Mouse (Mus musculus) MEL (cell line): ENCODE data around the gene Ccm2. TPM values are rescaled to one million over a fixed set of nuclear protein-coding genes. Genes with fewer than 3 reads are reported as not detected.

Experiments used
- DNase-seq: peaks from one replicate; pipeline ENCODE4 v3.0.0; 2011; ENCODE audit warnings: low read depth, low spot score
- H3K27ac ChIP-seq: 2 replicates; pipeline ENCODE4 v1.5.1; 2012; ENCODE audit warnings: low read depth, mild to moderate bottlenecking, control low read depth, low read length, moderate library complexity; ENCODE audit not compliant: control insufficient read depth
- H3K27me3 ChIP-seq, 2 experiments: fragments of 150-350 bp in 1 of 2; sonication (generic) in 1 of 2; 2 replicates each; pipeline ENCODE4 v1.6.1; 2012; ENCODE audit warnings: low read length in 2 of 2, mild to moderate bottlenecking in 2 of 2, improper control_type of control experiment in 1 of 2, moderate library complexity in 1 of 2; ENCODE audit not compliant: insufficient read depth in 2 of 2, control insufficient read depth in 1 of 2
- H3K36me3 ChIP-seq, 2 experiments: 2 replicates each; pipeline ENCODE4 v1.6.1; 2012 to 2014; ENCODE audit warnings: low read length in 2 of 2, improper control_type of control experiment in 1 of 2, inconsistent platforms in 1 of 2, mild to moderate bottlenecking in 1 of 2; ENCODE audit not compliant: insufficient read depth in 2 of 2, control insufficient read depth in 1 of 2
- H3K4me1 ChIP-seq, 2 experiments: fragments of 150-350 bp in 1 of 2; sonication (generic) in 1 of 2; 2 replicates each; pipeline ENCODE4 v1.6.1; 2012; ENCODE audit warnings: low read length in 2 of 2, improper control_type of control experiment in 1 of 2, mild to moderate bottlenecking in 1 of 2; ENCODE audit not compliant: insufficient read depth in 2 of 2, control insufficient read depth in 1 of 2
- H3K4me3 ChIP-seq, 2 experiments: fragments of 150-350 bp in 1 of 2; sonication (generic) in 1 of 2; 2 replicates each; pipeline ENCODE4 v1.5.1; 2012; ENCODE audit warnings: low read depth in 2 of 2, low read length in 2 of 2, mild to moderate bottlenecking in 2 of 2, moderate library complexity in 2 of 2, control low read depth in 1 of 2, improper control_type of control experiment in 1 of 2; ENCODE audit not compliant: control insufficient read depth in 1 of 2, insufficient read depth in 1 of 2
- H3K79me2 ChIP-seq: 2 replicates; pipeline ENCODE4 v1.6.1; 2012; ENCODE audit warnings: mild to moderate bottlenecking, low read length, moderate library complexity; ENCODE audit not compliant: control insufficient read depth, poor library complexity, insufficient read depth
- H3K9ac ChIP-seq: 2 replicates; pipeline ENCODE4 v1.6.1; 2012; ENCODE audit warnings: low read depth, mild to moderate bottlenecking, control low read depth, low read length, moderate library complexity; ENCODE audit not compliant: control insufficient read depth, poor library complexity, severe bottlenecking
- H3K9me3 ChIP-seq: fragments of 150-350 bp; sonication (generic); replicated peaks from 2 replicates; pipeline ENCODE4 v1.6.1; 2012; ENCODE audit warnings: mild to moderate bottlenecking, low read length, improper control_type of control experiment, moderate library complexity; ENCODE audit not compliant: insufficient read depth
- CHD2 ChIP-seq: IDR thresholded peaks from 2 replicates; pipeline ENCODE4 v1.6.1; 2011; ENCODE audit warnings: low read length, improper control_type of control experiment
- CTCF ChIP-seq, 3 experiments: IDR thresholded peaks in 2 of 3; conservative IDR thresholded peaks in 1 of 3; 2 replicates each; pipeline ENCODE4 v1.5.1; 2011 to 2012; ENCODE audit warnings: low read length in 3 of 3, low read depth in 2 of 3, mild to moderate bottlenecking in 2 of 3, improper control_type of control experiment in 1 of 3, inconsistent platforms in 1 of 3, mixed read lengths in 1 of 3, moderate library complexity in 1 of 3; ENCODE audit not compliant: control insufficient read depth in 1 of 3, insufficient read depth in 1 of 3, poor library complexity in 1 of 3, severe bottlenecking in 1 of 3
- E2F4 ChIP-seq: IDR thresholded peaks from 2 replicates; pipeline ENCODE4 v1.6.1; 2011; ENCODE audit warnings: low read depth, low read length, improper control_type of control experiment, borderline replicate concordance
- EP300 ChIP-seq, 2 experiments: IDR thresholded peaks; 2 replicates each; pipeline ENCODE4 v1.6.1; 2011; ENCODE audit warnings: improper control_type of control experiment in 2 of 2, low read length in 2 of 2, low read depth in 1 of 2, mild to moderate bottlenecking in 1 of 2
- ETS1 ChIP-seq: IDR thresholded peaks from 2 replicates; pipeline ENCODE4 v1.6.1; 2012; ENCODE audit warnings: low read depth, mild to moderate bottlenecking, inconsistent platforms, low read length, improper control_type of control experiment, moderate library complexity
- HCFC1 ChIP-seq: IDR thresholded peaks from 2 replicates; pipeline ENCODE4 v1.6.1; 2012; ENCODE audit warnings: low read depth, mild to moderate bottlenecking, inconsistent platforms, low read length, improper control_type of control experiment, moderate library complexity
- JUND ChIP-seq: IDR thresholded peaks from 2 replicates; pipeline ENCODE4 v1.6.1; 2011; ENCODE audit warnings: low read depth, mild to moderate bottlenecking, improper control_type of control experiment, low read length
- MAFK ChIP-seq: IDR thresholded peaks from 2 replicates; pipeline ENCODE4 v1.6.1; 2011; ENCODE audit warnings: low read depth, mild to moderate bottlenecking, low read length, improper control_type of control experiment, borderline replicate concordance
- MAX ChIP-seq: IDR thresholded peaks from 2 replicates; pipeline ENCODE4 v1.6.1; 2011; ENCODE audit warnings: low read length, improper control_type of control experiment
- MEF2A ChIP-seq: IDR thresholded peaks from 2 replicates; pipeline ENCODE4 v1.6.1; 2014; ENCODE audit warnings: low read depth, mild to moderate bottlenecking, inconsistent platforms, low read length, improper control_type of control experiment; ENCODE audit not compliant: poor library complexity, insufficient replicate concordance, severe bottlenecking; ENCODE audit errors: extremely low read depth
- MXI1 ChIP-seq: IDR thresholded peaks from 2 replicates; pipeline ENCODE4 v1.6.1; 2011; ENCODE audit warnings: mild to moderate bottlenecking, low read depth, low read length, improper control_type of control experiment
- MYC ChIP-seq: IDR thresholded peaks from 2 replicates; pipeline ENCODE4 v1.6.1; 2011; ENCODE audit warnings: low read depth, mild to moderate bottlenecking, low read length, improper control_type of control experiment, moderate library complexity
- NRF1 ChIP-seq: IDR thresholded peaks from 2 replicates; pipeline ENCODE4 v1.6.1; 2014; ENCODE audit warnings: low read depth, mild to moderate bottlenecking, inconsistent platforms, low read length, improper control_type of control experiment, moderate library complexity; ENCODE audit not compliant: poor library complexity, insufficient read depth, severe bottlenecking
- POLR2A ChIP-seq, 2 experiments: IDR thresholded peaks; 2 replicates each; pipeline ENCODE4 v1.6.1; 2011 to 2012; ENCODE audit warnings: low read length in 2 of 2, mild to moderate bottlenecking in 2 of 2, control low read depth in 1 of 2, improper control_type of control experiment in 1 of 2, low read depth in 1 of 2, moderate library complexity in 1 of 2; ENCODE audit not compliant: control insufficient read depth in 1 of 2, insufficient read depth in 1 of 2, poor library complexity in 1 of 2
- POLR2AphosphoS2 ChIP-seq: IDR thresholded peaks from 2 replicates; pipeline ENCODE4 v1.6.1; 2011; ENCODE audit warnings: low read length, improper control_type of control experiment
- RAD21 ChIP-seq: IDR thresholded peaks from 2 replicates; pipeline ENCODE4 v1.6.1; 2011; ENCODE audit warnings: mild to moderate bottlenecking, low read depth, low read length, improper control_type of control experiment
- RCOR1 ChIP-seq: IDR thresholded peaks from 2 replicates; pipeline ENCODE4 v1.6.1; 2012; ENCODE audit warnings: low read depth, mild to moderate bottlenecking, inconsistent platforms, low read length, improper control_type of control experiment
- SMC3 ChIP-seq: IDR thresholded peaks from 2 replicates; pipeline ENCODE4 v1.6.1; 2011; ENCODE audit warnings: low read depth, low read length, improper control_type of control experiment
- TAL1 ChIP-seq: IDR thresholded peaks from 2 replicates; pipeline ENCODE4 v1.6.1; 2012; ENCODE audit warnings: mild to moderate bottlenecking, inconsistent platforms, low read length, moderate library complexity, mixed read lengths
- TCF12 ChIP-seq: IDR thresholded peaks from 2 replicates; pipeline ENCODE4 v1.6.1; 2014; ENCODE audit warnings: low read depth, mild to moderate bottlenecking, inconsistent platforms, low read length, improper control_type of control experiment, moderate library complexity
- USF1 ChIP-seq: IDR thresholded peaks from 2 replicates; pipeline ENCODE4 v1.6.1; 2014; ENCODE audit warnings: low read depth, mild to moderate bottlenecking, inconsistent platforms, low read length, improper control_type of control experiment, moderate library complexity
- ZC3H11A ChIP-seq: IDR thresholded peaks from 2 replicates; pipeline ENCODE4 v1.6.1; 2012; ENCODE audit warnings: low read depth, mild to moderate bottlenecking, inconsistent platforms, low read length, improper control_type of control experiment
- ZKSCAN1 ChIP-seq: IDR thresholded peaks from 2 replicates; pipeline ENCODE4 v1.6.1; 2012; ENCODE audit warnings: low read depth, mild to moderate bottlenecking, inconsistent platforms, low read length, improper control_type of control experiment, moderate library complexity
- ZMIZ1 ChIP-seq: IDR thresholded peaks from 2 replicates; pipeline ENCODE4 v1.6.1; 2012; ENCODE audit warnings: low read depth, mild to moderate bottlenecking, inconsistent platforms, low read length, improper control_type of control experiment, moderate library complexity
- polyA plus RNA-seq, 2 experiments: library from polyadenylated mRNA; stranded (reverse) in 1 of 2; unstranded in 1 of 2; fragments of >175 nt in 1 of 2; fragments of >200 nt in 1 of 2; gene quantifications; 2 replicates each; pipeline versions ENCODE4 v1.2.1 to v1.2.4; 2012; ENCODE audit warnings: low replicate concordance in 2 of 2, low read depth in 1 of 2; ENCODE audit not compliant: insufficient read length in 2 of 2, insufficient read depth in 1 of 2, missing spikeins in 1 of 2
- total RNA-seq: library from RNA; depleted of rRNA; stranded (reverse); fragments of 300-350 nt; gene quantifications from 2 replicates; pipeline ENCODE4 v1.2.3, GENCODE M21; 2012

Gene Ccm2
- total and polyA plus RNA-seq, 3 experiments = 49.2 to 66.4 TPM; not detected in 1

GRCm38 (mm10) chr11:6596616-6597015, 49.9 kb downstream of the Ccm2 start:
- TF ChIP-seq CHD2 (no peak), MXI1 (no peak), ZMIZ1 (no peak), MAFK (no peak), MAX (no peak), POLR2A (IDR thresholded peaks at IDR 0.05; ENCODE audit: control insufficient read depth in 1 of 2, insufficient read depth in 1 of 2, low read depth in 1 of 2, low read length in 2 of 2, poor library complexity in 1 of 2) (no peak), RCOR1 (no peak), MYC (no peak), ZC3H11A (no peak), TAL1 (no peak), POLR2AphosphoS2 (no peak), ZKSCAN1 (no peak), USF1 (no peak), RAD21 (no peak), MEF2A (no peak)
- Histone ChIP-seq H3K9ac (no peak overlapping the region), H3K27ac (no peak overlapping the region), H3K4me1 (peaks cover 0 to 3% of the 10 kb centered on the region in 2 experiments; a peak in 1 of 4 replicates), H3K27me3 (no peaks in the 10 kb centered on the region), H3K79me2 (no peaks in the 10 kb centered on the region), H3K4me3 (no peak overlapping the region), H3K36me3 (peaks cover 0 to 12% of the 10 kb centered on the region in 2 experiments; a peak in 2 of 4 replicates), H3K9me3 (no peaks in the 10 kb centered on the region)
- DNase-seq = no peak

- H3K4me1 ChIP-seq = peaks cover 0 to 3% of the 10 kb centered on the region in 2 experiments; a peak in 1 of 4 replicates
- H3K36me3 ChIP-seq = peaks cover 0 to 4% of the 10 kb centered on the region in 2 experiments; a peak in 2 of 4 replicates
- H3K79me2 ChIP-seq = no peaks in the 10 kb centered on the region
- TF ChIP-seq TAL1 (no peak), SMC3 (no peak), CTCF (IDR thresholded peaks at IDR 0.05 in 2 of 3, conservative IDR thresholded peaks at IDR 0.05 in 1 of 3; ENCODE audit: control insufficient read depth in 1 of 3, insufficient read depth in 1 of 3, low read depth in 2 of 3, low read length in 3 of 3, poor library complexity in 1 of 3, severe bottlenecking in 1 of 3) (peak in 1 of 3 experiments; percentile 39; a peak in 2 of 6 replicates), MAFK (no peak), HCFC1 (no peak), NRF1 (no peak), ETS1 (no peak), ZMIZ1 (no peak), TCF12 (no peak), RCOR1 (no peak), USF1 (peak; percentile 60), MYC (no peak), POLR2AphosphoS2 (0 out of 2 replicates have a peak, but pooled peaks have one; percentile 12), CHD2 (no peak), ZKSCAN1 (no peak), EP300 (IDR thresholded peaks at IDR 0.05; ENCODE audit: low read depth in 1 of 2, low read length in 2 of 2) (no peak), JUND (no peak), E2F4 (no peak)
- H3K27ac ChIP-seq = no peak overlapping the region
- no peaks in the 10 kb centered on the region for H3K9me3 ChIP-seq
- H3K9ac ChIP-seq = no peak overlapping the region
- H3K27me3 ChIP-seq = no peaks in the 10 kb centered on the region
- no peak for DNase-seq
- H3K4me3 ChIP-seq = no peak overlapping the region
Observed at GRCm38 (mm10) chr11:6597523-6597922, 50.8 kb downstream of the Ccm2 start.
